Mouse (Mus musculus) layer of hippocampus, adult 9-10 months (tissue): ENCODE measurements around the gene Ttc25.
"Not testable (repeated sequence)": the region's sequence is repeated elsewhere in the genome, so short reads cannot be mapped to it uniquely, and the experiment has no call there.

Source experiments
- DNase-seq: peaks from one replicate; pipeline ENCODE4 v3.0.0; 2022; ENCODE audit warnings: low spot score

The Ttc25 gene

GRCm38 (mm10) chr11:100604321-100605005 lies 59.1 kb downstream of the Ttc25 start:
- no peak for DNase-seq

- DNase-seq, result no peak
These were observed 60.0 kb downstream of the Ttc25 start for GRCm38 (mm10) chr11:100605451-100605850.

GRCm38 (mm10) chr11:100607121-100607520 lies 61.7 kb downstream of the Ttc25 start:
- no peak for DNase-seq

GRCm38 (mm10) chr11:100608796-100609195 lies 63.4 kb downstream of the Ttc25 start:
- DNase-seq, result no peak

GRCm38 (mm10) chr11:100609355-100609996 lies 64.1 kb downstream of the Ttc25 start:
- no peak for DNase-seq

GRCm38 (mm10) chr11:100609997-100610680 lies 64.7 kb downstream of the Ttc25 start:
- DNase-seq, result no peak

DNA sequence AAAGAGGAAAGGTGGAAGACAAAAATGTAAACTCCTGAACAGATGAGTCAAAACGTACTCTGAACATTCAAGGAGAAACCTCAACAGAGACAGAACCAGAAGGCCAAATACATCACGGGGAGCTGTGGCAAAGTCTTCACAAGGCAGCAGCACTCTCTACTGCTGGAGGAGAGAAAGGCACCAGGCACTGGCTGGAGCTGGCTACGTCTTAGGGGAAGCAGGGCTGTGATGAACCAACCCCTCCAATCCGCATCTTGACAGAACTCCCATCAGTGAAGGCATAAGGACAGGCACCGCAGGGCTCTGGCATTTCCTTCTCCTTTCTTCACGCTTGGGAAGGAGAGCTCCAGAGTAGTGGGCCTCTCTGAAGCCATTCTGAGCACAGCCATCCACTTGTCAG lies 66.2 kb downstream of the Ttc25 start:
- DNase-seq, result no peak

DNA sequence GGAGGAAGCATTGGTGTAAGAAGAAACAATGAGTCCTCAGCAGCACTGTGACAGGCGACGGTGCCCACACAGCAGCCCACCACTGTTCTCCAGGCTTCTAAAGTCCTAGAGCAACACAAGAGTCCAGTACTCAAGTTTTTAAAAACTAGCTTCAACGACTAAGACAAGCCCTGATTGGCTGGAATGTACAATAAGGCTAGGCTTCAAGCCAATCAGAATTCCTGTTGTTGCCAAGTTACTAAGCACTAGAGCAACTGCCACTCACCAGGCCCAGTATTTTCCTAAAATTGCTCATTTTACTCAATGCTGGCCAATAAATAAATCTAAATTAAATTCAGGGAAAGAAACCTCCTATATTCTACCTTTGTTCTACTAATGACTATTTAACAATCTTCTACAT lies 67.8 kb downstream of the Ttc25 start:
- no peak for DNase-seq

DNA sequence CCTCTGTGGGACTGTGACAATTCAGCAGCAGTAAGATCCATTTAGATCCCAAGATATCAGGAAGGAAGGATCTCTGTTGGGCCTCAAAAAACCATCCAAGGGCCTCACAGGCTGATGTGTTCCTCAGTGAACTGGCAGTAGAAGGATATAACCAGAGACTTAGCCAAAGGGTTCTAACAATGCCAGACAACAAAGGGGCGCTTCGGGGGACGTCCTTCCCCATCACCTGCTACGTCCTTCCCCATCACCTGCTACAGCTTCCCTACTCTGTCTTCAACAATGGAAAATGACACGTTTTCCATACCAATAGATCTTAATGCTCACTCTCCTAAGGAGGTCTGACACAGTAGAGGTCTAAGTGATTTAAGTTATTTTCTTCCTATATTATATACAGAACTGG lies 70.9 kb downstream of the Ttc25 start:
- no peak for DNase-seq

GRCm38 (mm10) chr11:100616836-100617235 lies 71.4 kb downstream of the Ttc25 start:
- DNase-seq, result not testable (repeated sequence)

GRCm38 (mm10) chr11:100617480-100617879 lies 72.1 kb downstream of the Ttc25 start:
- no peak for DNase-seq

DNA sequence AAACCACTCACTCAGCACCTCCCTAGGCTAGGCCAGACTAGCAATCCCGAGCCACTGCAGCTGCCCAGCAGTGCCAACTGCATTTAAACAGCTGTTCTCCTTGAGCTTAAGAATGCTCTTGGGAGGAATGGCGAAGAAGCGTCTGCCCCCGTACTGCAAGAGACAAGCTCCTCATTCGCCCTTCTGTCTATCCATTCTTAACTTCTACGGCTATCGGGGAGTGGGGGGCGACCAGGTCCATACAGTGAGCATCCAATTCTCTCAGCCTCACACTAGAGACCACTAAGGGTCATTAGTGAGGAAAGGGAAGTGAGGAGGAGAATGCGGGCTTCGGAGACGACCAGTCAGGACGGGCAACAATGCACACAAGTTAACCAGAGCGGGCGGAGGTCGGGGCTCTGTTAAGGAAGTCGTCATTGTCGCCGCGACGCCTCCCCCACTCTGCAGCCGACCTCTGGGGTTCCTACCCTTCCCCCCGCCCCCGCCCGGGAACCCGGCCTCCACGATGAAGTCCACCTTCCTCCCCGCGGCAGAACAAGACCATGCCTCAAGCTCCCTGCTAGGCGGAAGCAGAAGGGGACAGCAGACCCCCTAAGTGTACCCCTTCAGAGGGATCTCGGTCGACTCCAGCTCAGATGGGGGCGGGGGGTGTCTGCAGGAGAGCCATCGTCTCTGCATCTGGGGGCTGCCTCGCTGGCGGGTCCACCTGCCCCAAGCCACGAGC lies 73.5 kb downstream of the Ttc25 start, which contains the start of gene Nkiras2:
Gene Nkiras2 (plus strand): TSS at position 484 of the 724 bp plus-strand sequence.
- no peak for DNase-seq

DNA sequence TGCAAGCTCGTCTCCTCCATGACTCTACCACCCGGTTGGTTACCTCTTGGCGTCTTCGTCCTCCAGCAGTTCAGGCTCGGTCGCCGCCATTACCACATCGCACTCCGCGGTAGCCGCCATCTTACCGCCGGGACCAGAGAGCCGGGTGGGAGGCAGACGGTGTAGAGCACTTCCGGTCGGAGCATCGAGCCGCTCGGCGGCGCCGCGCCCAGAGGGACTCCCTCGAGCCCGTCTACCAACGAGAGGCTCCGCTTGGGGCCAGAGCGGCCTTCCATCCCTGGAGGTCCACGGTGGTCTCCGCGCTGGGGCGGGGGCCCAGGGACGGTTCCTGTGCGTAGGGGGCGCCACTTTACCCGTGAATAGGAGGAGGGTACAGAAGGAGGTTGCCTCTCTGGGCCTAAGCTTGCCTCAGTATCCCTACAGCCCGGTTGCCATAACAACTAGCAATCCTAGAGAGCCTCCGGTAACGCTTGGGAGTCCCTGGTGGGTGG lies 74.1 kb downstream of the Ttc25 start:
- peak; percentile 92 for DNase-seq

- no peak for DNase-seq
These were observed 74.6 kb downstream of the Ttc25 start, which contains the start of gene Dnajc7 for GRCm38 (mm10) chr11:100619982-100620381. TSS of gene Dnajc7 (minus strand) at chr11:100620168.
